ENCODE assay signal across 21 mouse cellular contexts in the genomic region with DNA sequence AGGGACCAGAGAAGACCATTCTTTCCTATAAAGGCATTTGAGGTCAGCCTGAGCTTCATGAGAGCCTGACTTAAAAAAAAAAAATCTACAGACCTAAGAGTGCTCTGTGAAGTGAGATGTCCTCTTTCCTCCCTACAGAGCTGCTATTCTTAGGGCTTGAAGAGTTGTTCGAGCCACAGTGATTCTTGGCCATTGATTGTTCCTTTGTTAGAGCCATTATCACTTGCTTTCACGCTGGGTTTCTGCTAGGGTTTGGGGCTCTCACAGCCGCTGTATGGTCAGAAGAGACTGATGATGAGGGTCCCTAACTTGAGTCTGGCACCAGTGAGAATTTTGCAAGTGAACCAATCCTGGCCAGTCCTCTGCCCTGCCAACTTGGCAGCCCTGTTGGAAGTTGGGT.
"Had no signal": no experiment of that assay in that cellular context is flagged by ENCODE, and none has a peak within 500 bp of the region (broad histone marks: within the 10 kb centered on the region; RNA-seq: fewer than 3 reads in every experiment).

No protein-coding gene starts in this region.

- H3K9me3 ChIP-seq: megakaryocyte, embryonic 14.5 days; midbrain, embryonic 12.5 days; neural tube, embryonic 13.5 days; neural tube, embryonic 15.5 days had no signal

- DNase-seq: lung, adult 18-20 months; lung, embryonic 14.5 days; lung, postnatal 14 days; lung, postnatal 36 days; midbrain, embryonic 14.5 days; retina, postnatal 1 day; right cerebral cortex, adult 18-20 months; right cerebral cortex, postnatal 25 days; right cerebral cortex, postnatal 4 days; spleen, adult 18-20 months; thymus, adult 18-20 months; thymus, postnatal 14 days; thymus, postnatal 36 days had no signal

- ATAC-seq: midbrain, embryonic 16.5 days had no signal

- H3K27ac ChIP-seq: liver, embryonic 14.5 days; macrophage; midbrain, embryonic 12.5 days; neural tube, embryonic 13.5 days; neural tube, embryonic 15.5 days had no signal

- H3K27me3 ChIP-seq: megakaryocyte, embryonic 14.5 days; midbrain, embryonic 12.5 days; neural tube, embryonic 13.5 days; neural tube, embryonic 15.5 days had no signal

- H3K4me3 ChIP-seq: megakaryocyte, embryonic 14.5 days; midbrain, embryonic 12.5 days; myocyte; neural tube, embryonic 13.5 days; neural tube, embryonic 15.5 days had no signal

- H3K4me2 ChIP-seq: lung, embryonic 14.5 days; midbrain, embryonic 12.5 days; neural tube, embryonic 13.5 days; neural tube, embryonic 15.5 days had no signal

- H3K9ac ChIP-seq: liver, embryonic 14.5 days; lung, embryonic 14.5 days; midbrain, embryonic 12.5 days; neural tube, embryonic 13.5 days; neural tube, embryonic 15.5 days had no signal
